Mouse (Mus musculus): Measurements from ENCODE around the gene Mip. TPM values are rescaled to one million over a fixed set of nuclear protein-coding genes. Genes with fewer than 3 reads are reported as not detected.
A peak's percentile ranks its signal among the peaks of the same experiment; 100 is the strongest.
"Not testable (repeated sequence)": the region's sequence is repeated elsewhere in the genome, so short reads cannot be mapped to it uniquely, and the experiment has no call there.

Mip gene
- polyA plus RNA-seq, 1 experiment, result not detected

DNA sequence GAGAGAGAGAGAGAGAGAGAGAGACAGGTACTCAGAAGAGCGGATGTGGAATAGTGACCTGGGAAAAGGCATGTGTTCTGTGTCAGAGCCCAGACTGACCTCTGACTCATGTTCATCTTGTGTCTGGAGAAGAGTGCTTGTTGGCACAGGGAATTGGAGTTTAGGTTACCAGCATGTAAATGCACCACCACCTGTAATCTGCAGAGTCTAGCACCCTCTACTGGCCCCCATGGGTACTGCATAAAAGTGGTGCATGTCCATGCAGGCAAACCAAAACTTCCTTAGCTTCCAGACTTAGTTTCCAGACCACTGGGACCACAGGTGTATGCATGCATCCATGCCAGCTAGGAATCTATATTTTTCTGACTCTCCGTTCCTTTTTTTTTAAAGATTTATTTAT lies 39.7 kb upstream of the Mip start:
- H3K27ac ChIP-seq (ENCODE audit: insufficient read depth, low read length), result no peak overlapping the region
- no peaks in the 10 kb centered on the region for H3K27me3 ChIP-seq (ENCODE audit: control insufficient read depth, insufficient read depth, low read length)
- H3K4me3 ChIP-seq (ENCODE audit: extremely low read depth, insufficient read depth, insufficient read length), result no peak overlapping the region
- H3K36me3 ChIP-seq (ENCODE audit: control insufficient read depth, insufficient read depth, low read length), result no peaks in the 10 kb centered on the region
- no peak for TF ChIP-seq POLR2A (IDR thresholded peaks at IDR 0.05; ENCODE audit: low read depth, low read length)
- peak; percentile 75; the same call in 1 of the 2 replicates for TF ChIP-seq CTCF (IDR thresholded peaks at IDR 0.05; ENCODE audit: extremely low read depth, insufficient read depth, insufficient read length, insufficient replicate concordance)
- DNase-seq (ENCODE audit: low read depth in 1 of 2, low spot score in 2 of 2), result peak; percentile 65 to 67
- H3K4me1 ChIP-seq (ENCODE audit: control insufficient read depth, insufficient read depth, insufficient read length), result no peaks in the 10 kb centered on the region
- WGBS, result 54% methylated on average over 2 of the region's 2 CpGs

DNA sequence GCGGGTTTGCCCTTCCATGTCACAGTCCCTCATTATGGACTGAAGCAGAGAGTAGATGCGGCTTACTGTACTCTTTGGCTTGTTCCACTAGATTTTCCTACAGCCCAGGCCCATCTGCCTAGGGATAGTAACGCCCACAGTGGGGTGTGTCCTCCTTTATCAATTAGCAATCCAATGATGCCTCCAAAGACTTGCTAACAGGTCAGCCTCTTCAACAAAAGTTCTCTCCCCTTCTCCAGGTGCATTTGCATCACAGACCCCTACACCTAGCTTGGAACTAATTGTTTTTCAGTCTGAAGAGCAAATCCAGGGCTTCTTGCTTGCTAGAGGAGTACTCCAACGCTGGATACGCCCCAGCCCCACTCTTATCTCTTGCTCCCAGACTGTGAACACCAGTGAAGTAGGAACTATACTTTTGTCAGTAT lies 38.4 kb upstream of the Mip start:
- TF ChIP-seq CTCF (IDR thresholded peaks at IDR 0.05; ENCODE audit: extremely low read depth, insufficient read depth, insufficient read length, insufficient replicate concordance) (no peak), POLR2A (IDR thresholded peaks at IDR 0.05; ENCODE audit: low read depth, low read length) (no peak)
- DNase-seq (ENCODE audit: low read depth in 1 of 2, low spot score in 2 of 2), result no peak
- no peaks in the 10 kb centered on the region for H3K27me3 ChIP-seq (ENCODE audit: control insufficient read depth, insufficient read depth, low read length)
- H3K36me3 ChIP-seq (ENCODE audit: control insufficient read depth, insufficient read depth, low read length), result no peaks in the 10 kb centered on the region
- H3K27ac ChIP-seq (ENCODE audit: insufficient read depth, low read length), result no peak overlapping the region
- WGBS, result 70% methylated on average over 5 of the region's 5 CpGs
- no peak overlapping the region for H3K4me3 ChIP-seq (ENCODE audit: extremely low read depth, insufficient read depth, insufficient read length)
- H3K4me1 ChIP-seq (ENCODE audit: control insufficient read depth, insufficient read depth, insufficient read length), result no peaks in the 10 kb centered on the region

DNA sequence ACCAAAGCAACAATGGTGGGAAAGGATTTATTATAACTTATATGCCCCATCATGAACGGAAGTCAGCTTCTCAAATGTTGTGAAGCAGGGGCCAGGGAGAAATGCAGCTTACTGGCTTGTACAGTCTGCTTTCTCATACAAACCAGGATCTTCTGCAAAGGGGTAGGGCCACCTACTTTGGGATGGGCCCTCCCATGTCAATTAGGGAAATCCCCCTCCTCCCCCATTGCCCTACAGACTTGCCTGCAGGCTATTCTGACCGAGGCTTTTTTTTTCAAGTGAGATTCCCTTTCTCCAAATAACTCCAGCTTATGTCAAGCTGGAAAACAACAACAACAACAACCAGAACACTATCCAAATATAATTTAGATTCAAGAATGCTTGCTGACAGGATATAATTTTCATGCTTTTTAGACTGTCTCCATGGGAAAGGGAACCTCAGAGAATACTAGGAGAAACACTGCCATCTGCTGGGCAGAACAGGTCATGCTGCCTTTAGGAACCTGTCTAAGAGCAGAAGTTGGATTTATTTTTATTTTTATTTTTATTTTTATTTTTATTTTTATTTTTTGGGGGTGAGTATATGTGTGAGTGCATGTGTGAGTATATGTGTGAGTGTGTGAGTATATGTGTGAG lies 37.3 kb upstream of the Mip start:
- H3K36me3 ChIP-seq (ENCODE audit: control insufficient read depth, insufficient read depth, low read length), result no peaks in the 10 kb centered on the region

GRCm38 (mm10) chr10:128191472-128191871 lies 34.2 kb upstream of the Mip start:
- H3K4me1 ChIP-seq (ENCODE audit: control insufficient read depth, insufficient read depth, insufficient read length), result peaks cover 6% of the 10 kb centered on the region
- WGBS, result 46% methylated on average over 2 of the region's 2 CpGs
- TF ChIP-seq POLR2A (IDR thresholded peaks at IDR 0.05; ENCODE audit: low read depth, low read length), result no peak
- no peak for TF ChIP-seq CTCF (IDR thresholded peaks at IDR 0.05; ENCODE audit: extremely low read depth, insufficient read depth, insufficient read length, insufficient replicate concordance)
- H3K36me3 ChIP-seq (ENCODE audit: control insufficient read depth, insufficient read depth, low read length), result no peaks in the 10 kb centered on the region
- no peak overlapping the region for H3K4me3 ChIP-seq (ENCODE audit: extremely low read depth, insufficient read depth, insufficient read length)
- peaks cover 13% of the 10 kb centered on the region for H3K27me3 ChIP-seq (ENCODE audit: control insufficient read depth, insufficient read depth, low read length)
- DNase-seq (ENCODE audit: low read depth in 1 of 2, low spot score in 2 of 2), result no peak
- no peak overlapping the region for H3K27ac ChIP-seq (ENCODE audit: insufficient read depth, low read length)

More for the DNA sequence above, 37.3 kb upstream of the Mip start:
- TF ChIP-seq CTCF (IDR thresholded peaks at IDR 0.05; ENCODE audit: extremely low read depth, insufficient read depth, insufficient read length, insufficient replicate concordance), result peak; percentile 57; the same call in 1 of the 2 replicates
- no peak for TF ChIP-seq POLR2A (IDR thresholded peaks at IDR 0.05; ENCODE audit: low read depth, low read length)
- Histone ChIP-seq H3K4me3 (ENCODE audit: extremely low read depth, insufficient read depth, insufficient read length) (no peak overlapping the region), H3K27ac (ENCODE audit: insufficient read depth, low read length) (no peak overlapping the region), H3K27me3 (ENCODE audit: control insufficient read depth, insufficient read depth, low read length) (0 out of 2 replicates have a peak, but pooled peaks cover 2% of the 10 kb centered on the region), H3K4me1 (ENCODE audit: control insufficient read depth, insufficient read depth, insufficient read length) (no peaks in the 10 kb centered on the region)
- WGBS, result 51% methylated on average over 2 of the region's 2 CpGs
- peak; percentile 50 to 70 for DNase-seq (ENCODE audit: low read depth in 1 of 2, low spot score in 2 of 2)

GRCm38 (mm10) chr10:128192030-128192766 lies 33.4 kb upstream of the Mip start:
- not testable (repeated sequence) for H3K27ac ChIP-seq (ENCODE audit: insufficient read depth, low read length); H3K36me3 ChIP-seq (ENCODE audit: control insufficient read depth, insufficient read depth, low read length)
- 74% methylated on average over 3 of the region's 3 CpGs for WGBS

DNA sequence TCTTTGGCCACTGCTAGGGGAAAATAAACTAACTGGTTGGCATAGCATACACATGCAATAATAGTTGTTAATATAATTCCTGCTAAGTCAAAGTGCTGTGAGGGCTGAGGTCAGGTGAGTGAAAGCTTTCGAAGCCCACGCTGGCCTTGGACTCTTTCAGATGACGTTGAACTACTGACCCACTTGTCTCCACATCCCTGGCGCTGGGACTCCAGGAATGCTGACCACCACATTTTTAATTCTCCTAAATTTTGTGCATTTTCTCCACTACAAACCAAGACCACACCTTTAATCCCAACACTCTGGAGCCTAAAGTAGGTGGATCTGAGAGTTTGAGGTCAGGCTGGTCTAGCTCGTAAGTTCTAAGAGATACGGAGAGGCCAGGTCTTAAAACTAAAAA lies 32.5 kb upstream of the Mip start:
- Histone ChIP-seq H3K4me1 (ENCODE audit: control insufficient read depth, insufficient read depth, insufficient read length) (peaks cover 6% of the 10 kb centered on the region), H3K27ac (ENCODE audit: insufficient read depth, low read length) (no peak overlapping the region), H3K4me3 (ENCODE audit: extremely low read depth, insufficient read depth, insufficient read length) (no peak overlapping the region), H3K27me3 (ENCODE audit: control insufficient read depth, insufficient read depth, low read length) (peaks cover 13% of the 10 kb centered on the region), H3K36me3 (ENCODE audit: control insufficient read depth, insufficient read depth, low read length) (no peaks in the 10 kb centered on the region)
- no peak for TF ChIP-seq CTCF (IDR thresholded peaks at IDR 0.05; ENCODE audit: extremely low read depth, insufficient read depth, insufficient read length, insufficient replicate concordance)
- no peak for TF ChIP-seq POLR2A (IDR thresholded peaks at IDR 0.05; ENCODE audit: low read depth, low read length)
- DNase-seq (ENCODE audit: low read depth in 1 of 2, low spot score in 2 of 2), result no peak
- WGBS, result 96% methylated on average over 6 of the region's 6 CpGs

More at GRCm38 (mm10) chr10:128192030-128192766, 33.4 kb upstream of the Mip start:
- not testable (repeated sequence) for H3K4me1 ChIP-seq (ENCODE audit: control insufficient read depth, insufficient read depth, insufficient read length); H3K4me3 ChIP-seq (ENCODE audit: extremely low read depth, insufficient read depth, insufficient read length); DNase-seq (ENCODE audit: low read depth in 1 of 2, low spot score in 2 of 2)
- H3K27me3 ChIP-seq (ENCODE audit: control insufficient read depth, insufficient read depth, low read length), result peaks cover 13% of the 10 kb centered on the region

- H3K27ac ChIP-seq (ENCODE audit: insufficient read depth, low read length), result no peak within 1 kb of the TSS
- WGBS, result 1% methylated on average over 46 of the region's 46 CpGs
Observed at GRCm38 (mm10) chr10:128194024-128194550, 31.6 kb upstream of the Mip start, which contains the start of gene Gls2. TSS of gene Gls2 (plus strand) at chr10:128194457.

More at GRCm38 (mm10) chr10:128194024-128194550, 31.6 kb upstream of the Mip start, which contains the start of gene Gls2:
- peaks cover 6% of the 10 kb centered on the region for H3K4me1 ChIP-seq (ENCODE audit: control insufficient read depth, insufficient read depth, insufficient read length)
- H3K27me3 ChIP-seq (ENCODE audit: control insufficient read depth, insufficient read depth, low read length), result peaks cover 13% of the 10 kb centered on the region
- no peaks in the 10 kb centered on the region for H3K36me3 ChIP-seq (ENCODE audit: control insufficient read depth, insufficient read depth, low read length)
- peak; percentile 34 to 77 for DNase-seq (ENCODE audit: low read depth in 1 of 2, low spot score in 2 of 2)
- TF ChIP-seq CTCF (IDR thresholded peaks at IDR 0.05; ENCODE audit: extremely low read depth, insufficient read depth, insufficient read length, insufficient replicate concordance) (no peak), POLR2A (IDR thresholded peaks at IDR 0.05; ENCODE audit: low read depth, low read length) (no peak)
- peak within 1 kb of the TSS; percentile 65 for H3K4me3 ChIP-seq (ENCODE audit: extremely low read depth, insufficient read depth, insufficient read length)

Data from spleen, adult 2 months (tissue).